Mouse (Mus musculus): ENCODE data around the gene Ppib. TPM values are rescaled to one million over a fixed set of nuclear protein-coding genes. Genes with fewer than 3 reads are reported as not detected.

Gene Ppib
- total and polyA plus RNA-seq, 2 experiments from 2014 or later: 223 to 395 TPM

GRCm38 (mm10) chr9:66043241-66043640 is 16.8 kb upstream of the Ppib start:
- DNase-seq (ENCODE audit: low spot score): no peak
- Histone ChIP-seq H3K9ac (replicated peaks; ENCODE audit: low read length) (no peak overlapping the region), H3K27me3 (ENCODE audit: insufficient read depth, low read length) (no peaks in the 10 kb centered on the region), H3K4me3 (ENCODE audit: low read length) (no peak overlapping the region), H3K9me3 (ENCODE audit: low read length) (no peaks in the 10 kb centered on the region), H3K4me2 (ENCODE audit: low read depth, low read length) (no peak overlapping the region), H3K27ac (no peak overlapping the region), H3K36me3 (ENCODE audit: insufficient read depth, low read length) (peaks cover 27% of the 10 kb centered on the region; the same call in 1 of the 2 replicates), H3K4me1 (ENCODE audit: insufficient read depth, low read length) (no peaks in the 10 kb centered on the region)
- ATAC-seq: no peak
- 99% methylated on average over 3 of the region's 3 CpGs for WGBS
- TF ChIP-seq CTCF (IDR thresholded peaks at IDR 0.05; ENCODE audit: low read depth): no peak

- TF ChIP-seq CTCF (IDR thresholded peaks at IDR 0.05; ENCODE audit: low read depth): peak; percentile 24
- Histone ChIP-seq H3K9ac (replicated peaks; ENCODE audit: low read length) (no peak overlapping the region), H3K9me3 (ENCODE audit: low read length) (no peaks in the 10 kb centered on the region; the same call in 1 of the 2 replicates), H3K4me1 (ENCODE audit: insufficient read depth, low read length) (no peaks in the 10 kb centered on the region), H3K36me3 (ENCODE audit: insufficient read depth, low read length) (no peaks in the 10 kb centered on the region), H3K27ac (no peak overlapping the region), H3K4me3 (ENCODE audit: low read length) (no peak overlapping the region), H3K4me2 (ENCODE audit: low read depth, low read length) (no peak overlapping the region), H3K27me3 (ENCODE audit: insufficient read depth, low read length) (no peaks in the 10 kb centered on the region)
- WGBS: 63% methylated on average over 6 of the region's 6 CpGs
- no peak for ATAC-seq
- DNase-seq (ENCODE audit: low spot score): no peak
Measured at GRCm38 (mm10) chr9:66049931-66050601, 10.0 kb upstream of the Ppib start.

- ATAC-seq: no peak
Measured at GRCm38 (mm10) chr9:66051493-66051892, 8.5 kb upstream of the Ppib start.

GRCm38 (mm10) chr9:66052731-66053130 is 7.3 kb upstream of the Ppib start:
- Histone ChIP-seq H3K27me3 (ENCODE audit: insufficient read depth, low read length) (no peaks in the 10 kb centered on the region), H3K27ac (no peak overlapping the region), H3K4me3 (ENCODE audit: low read length) (no peak overlapping the region), H3K9ac (replicated peaks; ENCODE audit: low read length) (no peak overlapping the region), H3K36me3 (ENCODE audit: insufficient read depth, low read length) (no peaks in the 10 kb centered on the region), H3K9me3 (ENCODE audit: low read length) (no peaks in the 10 kb centered on the region; the same call in 1 of the 2 replicates), H3K4me1 (ENCODE audit: insufficient read depth, low read length) (no peaks in the 10 kb centered on the region), H3K4me2 (ENCODE audit: low read depth, low read length) (no peak overlapping the region)
- TF ChIP-seq CTCF (IDR thresholded peaks at IDR 0.05; ENCODE audit: low read depth): no peak
- ATAC-seq (no peak), DNase-seq (ENCODE audit: low spot score) (no peak)
- WGBS: 91% methylated on average over 1 of the region's 1 CpGs

More at GRCm38 (mm10) chr9:66051493-66051892, 8.5 kb upstream of the Ppib start:
- Histone ChIP-seq H3K9me3 (ENCODE audit: low read length) (no peaks in the 10 kb centered on the region; the same call in 1 of the 2 replicates), H3K4me3 (ENCODE audit: low read length) (no peak overlapping the region), H3K4me1 (ENCODE audit: insufficient read depth, low read length) (no peaks in the 10 kb centered on the region), H3K36me3 (ENCODE audit: insufficient read depth, low read length) (no peaks in the 10 kb centered on the region), H3K9ac (replicated peaks; ENCODE audit: low read length) (no peak overlapping the region), H3K27ac (no peak overlapping the region), H3K4me2 (ENCODE audit: low read depth, low read length) (no peak overlapping the region), H3K27me3 (ENCODE audit: insufficient read depth, low read length) (no peaks in the 10 kb centered on the region)
- no peak for TF ChIP-seq CTCF (IDR thresholded peaks at IDR 0.05; ENCODE audit: low read depth)
- no peak for DNase-seq (ENCODE audit: low spot score)
- WGBS: 66% methylated on average over 4 of the region's 4 CpGs

- Histone ChIP-seq H3K4me1 (ENCODE audit: insufficient read depth, low read length) (no peaks in the 10 kb centered on the region), H3K36me3 (ENCODE audit: insufficient read depth, low read length) (no peaks in the 10 kb centered on the region), H3K9ac (replicated peaks; ENCODE audit: low read length) (no peak overlapping the region), H3K4me2 (ENCODE audit: low read depth, low read length) (no peak overlapping the region), H3K27ac (no peak overlapping the region), H3K4me3 (ENCODE audit: low read length) (no peak overlapping the region), H3K27me3 (ENCODE audit: insufficient read depth, low read length) (no peaks in the 10 kb centered on the region), H3K9me3 (ENCODE audit: low read length) (no peaks in the 10 kb centered on the region; the same call in 1 of the 2 replicates)
- 45% methylated on average over 1 of the region's 1 CpGs for WGBS
- DNase-seq (ENCODE audit: low spot score): no peak
- ATAC-seq: no peak
- no peak for TF ChIP-seq CTCF (IDR thresholded peaks at IDR 0.05; ENCODE audit: low read depth)
Measured at GRCm38 (mm10) chr9:66053620-66054019, 6.4 kb upstream of the Ppib start.

- peak overlapping the region; percentile 85 for H3K4me3 ChIP-seq (ENCODE audit: low read length)
- H3K9me3 ChIP-seq (ENCODE audit: low read length): no peaks in the 10 kb centered on the region
- peak overlapping the region; percentile 90 for H3K4me2 ChIP-seq (ENCODE audit: low read depth, low read length)
- DNase-seq (ENCODE audit: low spot score) (no peak), ATAC-seq (peak; percentile 86)
- no peaks in the 10 kb centered on the region for H3K27me3 ChIP-seq (ENCODE audit: insufficient read depth, low read length)
- H3K36me3 ChIP-seq (ENCODE audit: insufficient read depth, low read length): peaks cover 25% of the 10 kb centered on the region
- 0% methylated on average over 19 of the region's 20 CpGs for WGBS
- H3K27ac ChIP-seq: peak overlapping the region; percentile 95
- peaks cover 17% of the 10 kb centered on the region for H3K4me1 ChIP-seq (ENCODE audit: insufficient read depth, low read length)
- H3K9ac ChIP-seq (replicated peaks; ENCODE audit: low read length): peak overlapping the region; percentile 91
- TF ChIP-seq CTCF (IDR thresholded peaks at IDR 0.05; ENCODE audit: low read depth): no peak
Measured at GRCm38 (mm10) chr9:66060308-66060647, 256 bp downstream of the Ppib start.

GRCm38 (mm10) chr9:66060986-66061385 is 964 bp downstream of the Ppib start:
- no peak for TF ChIP-seq CTCF (IDR thresholded peaks at IDR 0.05; ENCODE audit: low read depth)
- peaks cover 31% of the 10 kb centered on the region for H3K36me3 ChIP-seq (ENCODE audit: insufficient read depth, low read length)
- peak overlapping the region; percentile 91 for H3K9ac ChIP-seq (replicated peaks; ENCODE audit: low read length)
- no peaks in the 10 kb centered on the region for H3K27me3 ChIP-seq (ENCODE audit: insufficient read depth, low read length)
- peaks cover 17% of the 10 kb centered on the region for H3K4me1 ChIP-seq (ENCODE audit: insufficient read depth, low read length)
- 22% methylated on average over 4 of the region's 4 CpGs for WGBS
- H3K9me3 ChIP-seq (ENCODE audit: low read length): no peaks in the 10 kb centered on the region
- peak overlapping the region; percentile 90 for H3K4me2 ChIP-seq (ENCODE audit: low read depth, low read length)
- peak overlapping the region; percentile 95 for H3K27ac ChIP-seq
- DNase-seq (ENCODE audit: low spot score) (peak; percentile 38), ATAC-seq (no peak)
- H3K4me3 ChIP-seq (ENCODE audit: low read length): peak overlapping the region; percentile 85

All from hindbrain, postnatal 0 days (tissue).